Mouse (Mus musculus) duodenum, adult 2 months (tissue): ENCODE measurements around the gene Adam12. TPM values are rescaled to one million over a fixed set of nuclear protein-coding genes. Genes with fewer than 3 reads are reported as not detected.

ENCODE experiments used
- polyA plus RNA-seq: library from polyadenylated mRNA; depleted of rRNA; stranded (reverse); fragments of >200 nt; gene quantifications from 2 replicates; pipeline ENCODE4 v1.2.3, GENCODE M21; 2012; ENCODE audit warnings: low replicate concordance; rRNA removed

Adam12 gene
- 0.28 and 0.77 TPM in 2 replicates for polyA plus RNA-seq

DNA sequence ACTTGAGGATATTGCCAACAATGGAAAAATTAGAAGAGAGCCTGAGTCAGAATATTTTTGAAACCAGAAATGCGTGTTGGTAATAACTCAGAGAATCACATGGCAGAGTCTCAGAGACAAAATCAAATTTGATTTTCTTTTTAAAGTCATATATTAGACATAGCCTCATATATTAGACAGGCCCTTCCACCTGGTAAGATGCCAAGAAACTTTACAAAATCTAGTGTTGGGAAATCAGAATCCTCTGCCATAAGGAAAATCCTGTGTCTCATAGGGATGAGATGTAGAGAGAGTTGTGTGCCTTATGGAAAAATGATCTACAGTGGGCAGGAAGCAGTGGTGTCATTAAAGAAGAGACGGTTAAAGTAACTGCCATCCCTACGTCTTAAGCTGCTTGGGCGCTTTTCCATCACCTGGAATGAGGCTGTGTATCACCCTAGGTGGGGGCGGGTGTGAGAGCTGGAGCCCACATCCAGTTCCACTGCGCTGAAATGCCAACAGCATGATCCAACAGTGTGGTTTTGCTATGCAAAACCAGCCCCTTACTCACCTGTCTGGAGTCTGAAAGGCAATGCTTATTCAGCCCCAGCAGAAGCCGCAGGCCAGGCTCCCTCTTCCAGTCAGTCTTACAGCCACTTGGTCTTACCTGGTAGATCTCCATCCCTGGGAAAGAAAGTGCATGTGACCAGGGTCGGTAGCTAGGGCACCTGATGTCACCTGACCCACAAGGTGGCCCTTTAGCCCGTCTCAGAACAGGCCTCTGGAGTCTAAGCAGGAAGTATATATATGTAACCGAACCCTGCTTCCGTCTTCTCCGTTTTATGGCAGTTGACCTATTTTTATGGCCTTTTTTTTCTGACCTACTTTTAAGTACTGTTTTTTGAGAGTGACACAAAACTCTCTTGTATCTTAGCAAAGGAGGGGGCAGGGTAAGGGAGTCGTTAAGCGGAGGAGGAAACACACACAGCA lies at the start of gene Adam12:
Gene Adam12 (minus strand): TSS at position 769 of the 969 bp plus-strand sequence.

Other genes with a start within 250 kb of the Adam12 start
- gene D7Ertd443e, start 153.5 kb upstream of the Adam12 start, polyA plus RNA-seq: not detected in 2 replicates